9 mouse cellular contexts compared by ENCODE assay signal in the genomic region with DNA sequence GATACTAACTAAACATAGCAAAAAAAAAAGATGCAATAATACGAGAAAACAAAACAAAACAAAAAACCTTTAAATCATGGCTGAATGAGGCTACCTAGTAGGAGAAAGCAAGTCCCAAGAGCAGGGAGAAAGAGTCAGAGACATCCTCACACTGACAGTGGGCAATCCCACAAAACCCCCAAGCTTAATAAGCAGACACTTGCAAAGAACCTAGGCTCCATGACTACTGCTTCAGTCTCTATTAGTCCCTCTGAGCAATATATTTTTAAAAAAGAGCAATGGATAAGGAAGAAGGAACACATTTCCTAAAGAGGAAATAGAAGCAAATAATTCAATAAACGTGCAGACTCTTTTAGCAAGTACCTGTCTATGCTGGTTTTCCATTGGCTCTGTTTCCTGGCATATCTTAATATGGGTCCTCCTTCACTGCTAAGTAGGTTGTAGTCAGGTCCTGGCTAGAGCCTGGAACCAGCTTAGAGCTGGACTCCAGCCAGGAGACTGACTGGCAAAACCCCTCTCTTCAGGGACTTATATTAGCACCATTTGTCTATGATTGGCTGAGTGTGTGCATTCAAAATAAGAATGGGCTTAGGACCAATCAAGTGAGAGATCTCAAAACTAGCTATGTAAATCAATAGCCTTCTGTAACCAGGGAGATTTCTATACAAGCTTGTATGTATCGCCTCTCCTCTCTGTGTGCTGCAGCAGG.
DNase-seq lines count a peak whose midpoint lies in the region; ATAC-seq lines count a peak whose summit lies in the region.
"Had no signal": no experiment of that assay in that cellular context is flagged by ENCODE, and none has a peak within 500 bp of the region (broad histone marks: within the 10 kb centered on the region; RNA-seq: fewer than 3 reads in every experiment).

No protein-coding gene starts in this region.

- 63% methylated on average over 3 of the region's 3 CpGs for WGBS in embryonic facial prominence, embryonic 14.5 days
- 49% methylated on average over 3 of the region's 3 CpGs for WGBS in midbrain, embryonic 16.5 days

- H3K9me3 ChIP-seq in embryonic facial prominence, embryonic 14.5 days (ENCODE audit: control insufficient read depth, low read length): no peaks in the 10 kb centered on the region
- H3K9me3 ChIP-seq in midbrain, embryonic 16.5 days (replicated peaks; ENCODE audit: control insufficient read depth, low read length, poor library complexity, severe bottlenecking): no peaks in the 10 kb centered on the region

- no peaks in the 10 kb centered on the region for H3K27me3 ChIP-seq in embryonic facial prominence, embryonic 14.5 days (replicated peaks; ENCODE audit: control insufficient read depth, insufficient read depth, low read length)
- H3K27me3 ChIP-seq in midbrain, embryonic 16.5 days (ENCODE audit: control insufficient read depth, insufficient read depth, low read depth, low read length): no peaks in the 10 kb centered on the region

- H3K4me3 ChIP-seq in embryonic facial prominence, embryonic 14.5 days (ENCODE audit: low read depth, low read length): no peak overlapping the region
- no peak overlapping the region for H3K4me3 ChIP-seq in midbrain, embryonic 16.5 days (ENCODE audit: low read depth, low read length)

- peak; percentile 2 for DNase-seq in cerebellum, adult 8-10 months
- no peak for DNase-seq in cerebellum, adult 11 months
- DNase-seq in embryonic facial prominence, embryonic 14.5 days (ENCODE audit: low spot score): peak; percentile 31
- peak; percentile 10 to 14 for DNase-seq in layer of hippocampus, adult 8-10 months (ENCODE audit: low spot score in 2 of 2)
- DNase-seq in adrenal gland, postnatal 14 days: no peak
- DNase-seq: kidney, adult 9 months had no signal

- no peak overlapping the region for H3K27ac ChIP-seq in embryonic facial prominence, embryonic 14.5 days (replicated peaks; ENCODE audit: low read depth, low read length)
- H3K27ac ChIP-seq in midbrain, embryonic 16.5 days (ENCODE audit: low read length): peak overlapping the region; percentile 81

- no peaks in the 10 kb centered on the region for H3K4me1 ChIP-seq in embryonic facial prominence, embryonic 14.5 days (ENCODE audit: control insufficient read depth, insufficient read depth, low read length)
- 0 out of 2 replicates have a peak, but pooled peaks cover 5% of the 10 kb centered on the region for H3K4me1 ChIP-seq in midbrain, embryonic 16.5 days (ENCODE audit: control insufficient read depth, insufficient read depth, low read length)

- H3K4me2 ChIP-seq in embryonic facial prominence, embryonic 14.5 days (ENCODE audit: low read depth, low read length): no peak overlapping the region
- H3K4me2 ChIP-seq in midbrain, embryonic 16.5 days (ENCODE audit: low read length): peak overlapping the region; percentile 20; the same call in 1 of the 2 replicates

- ATAC-seq in embryonic facial prominence, embryonic 14.5 days (ENCODE audit: low read depth): peak; percentile 79
- ATAC-seq in midbrain, embryonic 16.5 days: peak; percentile 95
- ATAC-seq in granulocyte monocyte progenitor cell, adult 5-6 weeks (replicated peaks; ENCODE audit: poor library complexity, severe bottlenecking): no peak
- no peak for ATAC-seq in erythroid progenitor cell, adult 5-6 weeks (replicated peaks; ENCODE audit: low FRiP score, poor library complexity, severe bottlenecking)

- no peak overlapping the region for H3K9ac ChIP-seq in embryonic facial prominence, embryonic 14.5 days (ENCODE audit: low read depth, low read length)
- H3K9ac ChIP-seq in midbrain, embryonic 16.5 days (ENCODE audit: low read depth, low read length): no peak overlapping the region

- H3K36me3 ChIP-seq in embryonic facial prominence, embryonic 14.5 days (ENCODE audit: control insufficient read depth, insufficient read depth, low read length): no peaks in the 10 kb centered on the region
- no peaks in the 10 kb centered on the region for H3K36me3 ChIP-seq in midbrain, embryonic 16.5 days (ENCODE audit: control insufficient read depth, insufficient read depth, low read length)

Comparison
In these comparisons a context has a peak if more than half of its experiments do, and no peak if none do; other contexts are left out.
1. DNase-seq: peak in cerebellum, adult 8-10 months (single experiment), embryonic facial prominence, embryonic 14.5 days (single experiment) and layer of hippocampus, adult 8-10 months (2 of 2); none in cerebellum, adult 11 months (single experiment) and adrenal gland, postnatal 14 days (single experiment).
2. ATAC-seq: peak in embryonic facial prominence, embryonic 14.5 days (single experiment) and midbrain, embryonic 16.5 days (single experiment); none in granulocyte monocyte progenitor cell, adult 5-6 weeks (single experiment) and erythroid progenitor cell, adult 5-6 weeks (single experiment).